Mouse (Mus musculus) kidney, postnatal 14 days (tissue): ENCODE data around the gene Rcn2.
"Not testable (repeated sequence)": the region's sequence is repeated elsewhere in the genome, so short reads cannot be mapped to it uniquely, and the experiment has no call there.

Source experiments
- DNase-seq: peaks from one replicate; pipeline ENCODE4 v3.0.0; 2022; ENCODE audit warnings: mixed read lengths

The Rcn2 gene

DNA sequence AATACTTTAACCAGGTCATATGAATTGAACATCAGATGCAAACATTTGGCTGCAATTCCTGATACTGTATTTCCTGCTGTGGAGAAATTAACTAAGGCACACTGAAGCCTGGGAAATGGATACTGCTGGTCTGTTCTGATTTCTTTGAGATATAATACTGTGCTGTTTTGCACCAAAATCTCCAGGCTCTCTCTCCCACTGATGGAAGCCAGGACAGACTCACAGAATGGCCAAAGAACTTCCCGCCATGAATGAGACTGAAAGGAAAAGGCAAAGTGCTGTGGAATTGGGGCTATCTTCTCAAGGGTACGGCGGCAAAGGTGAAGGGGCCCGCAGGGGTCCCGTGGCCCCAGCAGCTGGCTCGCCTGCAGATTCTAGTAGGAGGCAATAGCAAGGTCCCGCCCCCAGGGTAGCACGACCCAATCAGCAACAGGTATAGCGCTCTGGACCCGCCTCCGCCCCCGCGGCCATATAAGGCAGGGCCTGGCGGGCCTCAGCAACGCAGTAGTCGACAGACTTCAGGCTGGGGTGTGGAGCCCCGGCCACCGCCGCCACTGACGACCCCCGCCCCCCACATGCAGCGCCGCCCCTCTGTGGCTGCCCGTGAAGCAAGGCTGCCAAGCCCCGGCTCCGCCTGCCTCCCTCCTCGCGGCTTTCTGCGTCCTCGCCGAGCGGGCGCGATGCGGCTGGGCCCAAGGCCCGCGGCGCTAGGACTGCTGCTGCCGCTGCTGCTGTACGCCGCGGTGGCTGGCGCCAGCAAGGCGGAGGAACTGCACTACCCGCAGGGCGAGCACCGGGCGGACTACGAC is at the start of gene Rcn2:
Gene Rcn2, plus strand, starts transcription at position 474 of the 809 bp plus-strand sequence.
- DNase-seq = peak; percentile 96

- DNase-seq = not testable (repeated sequence)
Measured at GRCm38 (mm10) chr9:56004679-56005078, 37.0 kb upstream of the Rcn2 start.

DNA sequence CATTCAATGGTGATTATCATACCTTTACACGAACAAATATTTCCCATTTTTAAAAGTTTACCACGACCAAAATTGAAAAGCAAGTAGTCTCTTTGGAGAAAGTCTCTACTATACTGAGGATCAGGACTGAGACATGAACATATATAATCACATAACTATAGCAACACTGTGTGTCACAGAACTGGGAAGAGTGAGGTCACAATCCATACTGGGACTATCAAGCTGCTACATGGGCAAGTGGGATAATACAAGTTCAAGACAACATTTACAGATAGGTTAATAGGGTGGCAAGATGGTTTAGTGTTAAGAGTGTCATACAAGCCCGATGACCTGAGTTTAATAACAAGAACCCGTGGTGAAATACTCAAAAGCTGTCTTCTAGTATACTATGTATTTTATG is 31.2 kb upstream of the Rcn2 start, which contains the start of gene 4930563M21Rik:
Gene 4930563M21Rik, minus strand, starts transcription at position 101 of the 400 bp plus-strand sequence.
- DNase-seq = no peak

DNA sequence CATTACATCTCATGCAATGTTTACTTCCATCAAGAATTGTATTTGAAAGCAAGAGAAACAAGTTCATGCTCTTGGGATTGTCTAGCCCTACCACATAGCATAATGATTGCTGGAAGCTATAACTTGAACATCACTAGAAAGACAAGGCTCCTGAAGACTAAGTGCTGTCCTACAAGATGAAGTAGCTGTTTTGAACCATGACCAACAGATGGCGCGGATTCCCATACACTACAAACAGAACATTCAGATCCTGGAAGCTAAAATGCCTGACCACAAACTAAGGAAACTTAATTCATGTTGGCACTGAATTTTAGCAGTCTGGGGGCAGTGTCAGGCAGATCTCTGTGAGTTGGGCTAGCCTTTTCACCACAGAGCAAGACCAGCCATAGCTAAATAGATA is 16.9 kb upstream of the Rcn2 start:
- no peak for DNase-seq

DNA sequence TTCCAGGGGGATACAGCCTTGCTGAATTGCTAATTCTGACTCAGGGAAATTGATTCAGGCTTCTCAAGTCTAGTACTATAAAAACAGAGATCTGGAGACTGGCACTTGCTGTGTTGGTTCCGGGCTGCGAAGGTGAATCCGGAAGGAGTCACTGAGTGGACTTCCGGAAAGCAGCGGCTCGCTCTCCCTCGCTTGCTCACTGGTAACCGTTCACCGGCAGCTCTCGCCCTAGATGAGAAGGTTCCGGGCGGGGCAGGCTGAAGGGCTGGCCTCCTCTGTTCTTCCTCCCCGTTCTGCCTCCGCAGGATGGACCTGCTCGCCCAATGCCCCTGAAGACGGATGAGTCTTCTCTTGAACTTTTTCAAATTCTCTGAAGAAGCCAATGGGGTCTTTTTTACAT is 14.4 kb upstream of the Rcn2 start:
- no peak for DNase-seq

DNA sequence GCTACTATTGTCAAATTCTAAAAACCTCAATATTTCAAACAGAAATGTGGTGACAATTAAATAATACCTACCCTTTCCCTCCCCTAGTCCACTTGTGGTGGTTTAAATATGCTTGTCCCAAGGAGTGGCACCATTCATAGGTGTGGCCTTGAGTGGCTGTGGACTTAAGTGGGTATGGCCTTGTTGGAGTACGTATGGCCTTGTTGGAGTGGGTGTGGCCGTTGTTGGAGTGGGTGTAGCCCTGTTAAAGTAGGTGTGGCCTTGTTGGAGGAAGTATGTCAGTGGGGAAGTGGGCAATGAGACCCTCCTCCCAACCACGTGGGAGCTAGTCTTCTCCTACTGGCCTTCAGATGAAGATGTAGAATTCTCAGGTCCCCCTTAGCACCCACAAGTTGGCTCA is 9.4 kb upstream of the Rcn2 start:
- DNase-seq = no peak

DNA sequence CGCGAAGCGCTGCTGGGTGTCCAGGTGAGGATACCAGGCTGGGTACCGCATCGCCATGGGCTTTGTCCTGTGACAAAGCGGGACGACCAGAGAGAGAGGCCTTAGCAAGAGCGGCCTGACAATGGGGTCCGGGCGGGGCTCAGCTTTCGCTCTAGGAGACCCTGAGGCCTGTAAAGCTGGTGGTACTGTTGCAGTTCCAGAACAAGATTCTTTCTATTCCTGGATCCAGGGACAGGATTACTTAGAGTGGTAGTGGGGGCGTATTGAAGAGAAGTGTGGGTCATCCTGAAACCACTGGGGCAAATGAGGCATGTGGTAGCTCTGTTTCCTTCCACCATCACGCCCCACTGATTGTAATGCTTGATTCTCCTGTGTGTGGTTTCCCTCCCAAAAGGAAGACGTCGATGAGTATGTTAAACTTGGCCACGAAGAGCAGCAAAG is 556 bp downstream of the Rcn2 start:
- DNase-seq = no peak

DNA sequence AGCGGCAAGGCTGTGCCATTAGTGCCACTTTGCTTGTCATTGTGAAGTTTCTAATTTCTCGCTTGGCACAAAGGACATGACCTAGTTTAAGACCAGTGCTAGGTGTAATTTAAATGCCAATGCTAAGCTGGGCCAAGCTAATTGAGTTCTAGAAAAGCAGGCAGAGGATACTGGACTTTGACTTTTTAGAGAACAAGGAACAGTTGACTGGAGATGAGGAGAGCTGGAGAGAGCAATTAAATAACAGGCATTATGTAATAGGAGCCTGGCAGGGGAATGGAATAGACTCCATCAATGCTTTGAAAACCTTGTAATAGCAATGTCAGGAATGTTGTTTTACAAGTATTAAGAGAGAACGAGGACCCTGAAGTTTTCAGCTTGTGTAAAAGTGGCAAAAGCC is 12.2 kb downstream of the Rcn2 start:
- DNase-seq = peak; percentile 27

- DNase-seq = no peak
Measured at GRCm38 (mm10) chr9:56056147-56056546, 14.5 kb downstream of the Rcn2 start.

DNA sequence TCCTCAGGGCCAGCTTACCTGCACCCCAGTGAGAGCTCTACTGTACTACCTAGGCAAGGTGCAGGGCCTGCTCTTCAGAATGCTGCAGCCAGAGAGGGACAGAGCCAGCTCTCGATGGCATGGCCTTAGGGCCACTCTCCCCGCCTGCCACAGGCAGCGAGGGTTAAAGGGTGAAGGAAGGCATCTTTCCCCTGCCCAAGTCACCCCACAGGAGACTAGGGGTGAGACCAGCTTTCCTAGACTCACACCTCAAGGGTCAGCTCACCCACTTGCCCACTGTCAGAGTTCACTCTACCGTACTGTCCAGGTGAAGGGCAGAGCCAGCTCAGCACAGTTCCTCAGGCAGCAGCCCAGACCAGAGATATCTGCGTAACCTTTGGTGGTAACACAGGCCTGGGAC is 20.7 kb downstream of the Rcn2 start:
- no peak for DNase-seq

- no peak for DNase-seq
Measured at GRCm38 (mm10) chr9:56065011-56065410, 23.4 kb downstream of the Rcn2 start.

DNA sequence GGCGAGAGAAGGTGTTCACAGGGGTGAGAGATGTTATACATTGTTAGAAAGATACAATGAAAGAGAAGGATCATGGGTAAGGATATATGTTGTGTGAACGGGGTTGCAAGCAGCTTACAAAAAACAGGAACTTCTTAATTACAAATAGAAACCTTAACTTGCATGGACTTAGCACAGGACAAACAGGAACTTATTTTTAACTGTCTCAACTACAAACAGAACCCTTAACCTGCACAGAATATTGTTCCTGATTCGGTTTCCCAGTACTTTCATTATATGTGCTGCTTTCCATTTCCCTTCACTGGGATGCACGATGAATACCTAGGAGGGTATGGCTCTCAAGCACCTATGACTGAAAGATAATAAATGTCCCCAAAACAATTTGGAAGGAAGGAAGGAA is 26.3 kb downstream of the Rcn2 start:
- no peak for DNase-seq

DNA sequence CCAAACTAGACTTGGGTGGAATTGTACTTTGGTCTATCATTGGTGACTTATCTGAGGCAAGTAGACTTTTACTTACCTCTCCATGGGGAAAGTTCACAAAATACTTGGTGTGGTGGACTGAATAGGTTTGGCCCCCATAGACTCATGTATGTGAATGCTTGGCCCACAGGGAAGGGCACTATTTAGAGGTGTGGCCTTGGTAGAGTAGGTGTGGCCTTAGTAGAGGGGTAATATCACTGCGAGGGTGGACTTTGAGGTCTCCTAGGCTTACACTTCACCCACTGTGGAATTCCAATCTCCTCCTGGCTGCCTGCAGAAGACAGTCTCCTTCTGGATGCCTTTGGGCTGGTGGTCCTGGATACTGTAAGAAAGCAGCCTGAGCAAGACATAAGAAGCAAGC is 27.0 kb downstream of the Rcn2 start:
- no peak for DNase-seq

DNA sequence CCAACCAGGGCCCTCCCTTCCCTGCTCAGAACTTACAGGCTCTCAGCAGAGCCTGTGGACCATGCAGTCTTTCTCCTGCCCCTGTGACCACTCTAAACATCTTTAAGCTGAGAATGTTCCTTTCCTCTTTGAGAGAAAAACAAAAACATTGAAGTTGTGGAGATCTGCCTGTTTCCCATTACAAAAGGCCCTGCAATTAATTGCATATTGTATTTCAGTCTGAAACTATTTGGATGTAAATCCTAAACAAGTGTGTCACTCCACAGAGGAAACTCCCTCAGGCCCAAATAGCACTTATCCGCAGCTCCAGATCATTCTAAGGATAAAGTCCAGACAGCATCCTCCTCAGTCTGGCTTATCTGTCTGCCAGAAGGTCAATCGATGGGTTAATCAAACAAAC is 31.2 kb downstream of the Rcn2 start:
- no peak for DNase-seq

DNA sequence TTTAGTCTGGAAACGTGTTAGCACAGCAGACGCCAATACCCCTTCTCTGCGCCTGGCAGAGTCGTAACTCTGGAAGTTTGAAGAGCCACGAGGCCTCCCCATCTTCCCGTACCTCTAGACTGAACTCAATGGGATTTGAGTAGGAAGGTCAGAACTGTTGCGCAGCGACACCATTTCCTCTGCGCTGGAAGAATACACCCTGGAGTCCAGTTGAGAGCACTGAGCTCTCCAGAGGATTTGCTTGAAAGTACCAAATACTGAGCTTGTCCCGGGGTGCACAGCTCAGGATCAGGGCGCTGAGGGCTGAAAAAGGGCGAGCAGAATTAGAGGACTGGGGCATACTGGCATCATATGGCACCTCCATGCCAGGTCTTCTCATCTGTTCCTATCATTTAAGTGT is 33.2 kb downstream of the Rcn2 start:
- no peak for DNase-seq

- DNase-seq = peak; percentile 83
Measured at GRCm38 (mm10) chr9:56075264-56075663, 33.6 kb downstream of the Rcn2 start.

DNA sequence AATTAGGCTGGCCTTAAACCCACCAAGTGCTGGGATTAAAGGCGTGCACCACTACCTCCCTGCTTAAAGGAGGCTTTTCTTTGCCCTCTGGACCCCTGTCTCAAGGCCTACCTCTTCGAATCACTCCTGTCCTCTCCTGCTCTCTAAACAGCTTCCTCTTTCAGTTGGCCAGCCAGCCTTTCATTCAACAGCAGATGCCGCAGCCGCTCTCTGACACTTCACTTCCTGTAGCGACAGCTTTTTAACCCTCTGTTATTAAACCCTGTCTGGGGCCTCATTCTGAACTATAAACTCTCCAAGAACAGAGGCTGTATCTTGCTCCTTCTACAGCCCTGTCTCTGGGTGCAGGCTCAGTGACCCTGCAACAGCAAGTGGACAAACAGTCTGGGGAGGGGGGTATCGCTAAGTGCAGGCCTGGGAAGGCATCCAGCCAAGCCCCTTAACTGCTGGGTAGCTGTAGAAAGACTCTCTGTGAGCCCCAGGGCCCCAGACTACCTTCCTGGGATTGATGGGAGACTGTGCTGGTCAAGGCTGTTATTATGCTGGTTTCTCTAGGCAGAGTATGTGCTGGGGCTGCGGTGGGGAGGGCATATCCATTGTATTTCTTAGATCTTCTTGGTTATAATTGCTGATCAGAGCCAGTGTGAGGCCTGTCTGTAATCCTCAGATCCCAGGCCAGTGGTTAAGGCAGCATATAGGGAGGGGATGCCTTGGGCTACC is 34.4 kb downstream of the Rcn2 start:
- peak; percentile 49 for DNase-seq

- no peak for DNase-seq
Measured at GRCm38 (mm10) chr9:56079587-56079986, 37.9 kb downstream of the Rcn2 start.

GRCm38 (mm10) chr9:56086524-56086923 is 44.9 kb downstream of the Rcn2 start:
- no peak for DNase-seq

GRCm38 (mm10) chr9:56089778-56090520 is 48.3 kb downstream of the Rcn2 start, which contains the start of gene Pstpip1:
Pstpip1 (plus strand) TSS chr9:56089962.
- DNase-seq = peak; percentile 73

DNA sequence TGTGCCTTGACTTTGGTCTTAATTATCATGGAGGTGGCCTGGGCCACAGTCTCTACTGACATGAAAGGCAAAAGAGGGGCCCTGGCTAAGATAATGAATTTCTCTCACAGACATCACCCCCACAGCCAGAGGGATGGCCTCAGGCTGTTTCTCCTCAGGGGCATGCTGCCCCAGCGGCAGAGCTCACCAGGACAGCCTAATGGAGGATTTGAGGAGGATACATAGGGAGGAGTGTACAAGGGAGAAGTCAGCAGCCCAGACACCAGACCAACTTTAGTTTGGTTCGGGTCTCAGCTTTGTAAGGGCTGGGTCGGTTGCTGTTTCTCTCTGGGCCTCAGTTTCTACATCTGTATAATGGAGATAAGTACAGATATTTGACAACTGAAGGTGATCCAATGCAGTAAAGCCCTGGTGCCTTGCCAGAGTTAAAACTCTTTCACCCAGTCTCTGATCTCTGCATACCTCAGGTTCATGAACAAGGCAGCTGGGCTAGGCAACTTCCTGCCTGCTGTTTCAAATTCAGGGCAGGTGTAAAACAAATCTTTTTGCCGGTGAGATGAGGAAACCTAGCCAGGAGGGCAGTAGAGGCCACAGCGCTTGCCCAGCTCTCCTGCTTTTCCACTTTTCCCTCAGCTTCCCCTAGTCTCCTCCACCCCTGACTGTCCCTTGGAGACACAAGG is 49.0 kb downstream of the Rcn2 start:
- no peak for DNase-seq

DNA sequence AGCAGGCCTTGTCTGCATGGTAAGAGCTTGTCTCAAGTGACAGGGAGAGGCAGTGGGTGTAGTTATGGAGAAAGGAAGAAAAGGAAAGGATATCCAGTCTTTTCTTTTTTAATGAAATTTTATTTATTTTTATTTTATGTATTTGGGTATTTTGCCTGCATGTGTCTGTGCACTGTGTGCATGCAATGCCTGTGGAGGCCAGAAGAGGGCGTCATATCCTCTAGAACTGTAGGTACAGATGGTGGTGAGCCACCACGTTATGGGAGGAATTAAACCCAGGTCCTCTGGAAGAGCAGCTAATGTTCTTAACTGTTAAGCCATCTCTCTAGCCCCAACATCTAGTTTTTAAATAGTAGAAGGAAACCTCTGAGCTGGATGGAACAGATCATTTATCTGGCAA is 50.5 kb downstream of the Rcn2 start:
- no peak for DNase-seq
